Mouse (Mus musculus): ENCODE data around the gene Mosmo. TPM values are rescaled to one million over a fixed set of nuclear protein-coding genes. Genes with fewer than 3 reads are reported as not detected.
"Not testable (repeated sequence)": the region's sequence is repeated elsewhere in the genome, so short reads cannot be mapped to it uniquely, and the experiment has no call there.

Gene Mosmo
- total RNA-seq, 4 experiments from 2014 or later, result 43.3 to 54.1 (median 52.1) TPM

DNA sequence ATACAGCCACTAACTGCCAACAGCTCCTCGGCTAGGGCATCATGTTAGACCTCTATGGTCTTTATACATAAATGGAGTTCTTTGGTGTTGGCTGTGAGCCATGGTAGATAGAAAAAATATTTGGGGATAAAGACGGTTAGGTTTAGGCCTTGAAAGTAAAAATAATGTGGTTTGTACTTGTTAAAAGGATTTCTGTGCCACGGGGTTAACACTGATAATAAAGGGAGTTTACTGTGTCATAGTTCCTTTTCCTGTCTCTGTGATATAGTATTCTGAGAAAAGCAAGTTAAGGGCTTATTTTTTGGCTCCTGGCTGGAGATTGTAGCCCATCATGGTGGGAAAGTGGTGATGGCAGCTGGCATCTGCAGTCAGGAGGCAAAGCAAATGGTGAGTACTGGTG is 26.5 kb downstream of the Mosmo start:
- no peak for DNase-seq

GRCm38 (mm10) chr7:120712071-120712470 is 34.7 kb downstream of the Mosmo start:
- no peak for DNase-seq

GRCm38 (mm10) chr7:120713225-120713624 is 35.8 kb downstream of the Mosmo start:
- no peak for DNase-seq

- DNase-seq, result not testable (repeated sequence)
Observed at GRCm38 (mm10) chr7:120713951-120714350, 36.5 kb downstream of the Mosmo start.

DNA sequence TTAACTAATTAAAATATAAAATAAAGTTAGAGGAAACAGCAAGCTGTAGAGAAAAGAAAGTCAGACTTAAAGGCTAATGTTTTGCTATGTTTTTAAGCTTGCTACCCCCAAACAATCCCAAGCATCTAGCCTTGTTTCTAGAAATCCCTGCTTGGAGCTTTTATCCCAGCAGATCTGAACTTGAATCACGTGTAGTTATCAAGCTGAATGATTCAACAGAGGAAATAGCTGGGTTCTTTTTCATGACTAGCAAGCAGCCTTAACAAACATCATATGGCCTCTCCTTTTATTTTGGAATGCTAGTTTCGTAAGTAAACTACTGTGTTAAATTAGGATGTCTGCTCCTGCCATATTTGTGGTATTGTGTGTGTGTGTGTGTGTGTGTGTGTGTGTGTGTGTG is 39.8 kb downstream of the Mosmo start:
- no peak for DNase-seq

DNA sequence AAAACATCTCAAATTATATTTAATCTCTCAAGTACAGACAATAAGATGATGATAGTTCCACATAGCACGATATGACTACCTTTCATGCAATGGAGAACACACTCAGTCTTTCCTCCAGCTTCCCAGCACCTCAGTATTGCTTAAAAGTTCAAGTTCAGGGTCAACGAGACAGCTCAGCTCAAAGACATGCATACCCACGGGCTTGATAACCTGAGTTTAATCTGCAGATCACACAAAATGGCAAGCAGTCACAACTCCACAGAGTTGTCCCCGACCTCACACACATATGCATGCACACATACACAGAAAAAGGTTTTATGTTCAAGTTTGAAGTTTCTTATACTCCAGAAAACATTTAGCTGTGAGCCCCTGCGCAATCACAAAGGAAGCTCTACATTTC is 43.6 kb downstream of the Mosmo start:
- peak; percentile 29 for DNase-seq

- peak; percentile 73 for DNase-seq
Observed at GRCm38 (mm10) chr7:120721456-120721855, 44.0 kb downstream of the Mosmo start.

GRCm38 (mm10) chr7:120722063-120722462 is 44.6 kb downstream of the Mosmo start:
- DNase-seq, result no peak

- DNase-seq, result no peak
Observed at GRCm38 (mm10) chr7:120722839-120723278, 45.4 kb downstream of the Mosmo start.

DNA sequence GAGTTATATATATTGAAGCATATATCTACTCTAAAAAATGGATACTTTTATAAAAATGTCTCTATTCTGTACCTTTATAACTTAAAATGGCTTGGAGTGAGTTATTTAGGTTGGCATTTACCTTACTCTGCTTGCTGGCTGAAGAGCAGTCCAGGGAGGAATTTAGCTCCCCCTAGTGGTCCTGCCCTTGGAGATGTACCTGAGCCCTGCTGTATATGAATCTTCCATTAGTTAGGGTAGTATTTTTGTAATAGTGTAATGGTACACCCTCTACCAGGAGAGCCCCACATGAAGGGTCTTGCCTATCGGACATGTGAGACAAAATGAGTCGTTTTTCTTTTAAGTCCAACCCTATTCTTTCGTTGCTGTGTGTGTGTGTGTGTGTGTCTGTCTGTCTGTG is 50.2 kb downstream of the Mosmo start:
- no peak for DNase-seq

- no peak for DNase-seq
Observed at GRCm38 (mm10) chr7:120729635-120730034, 52.2 kb downstream of the Mosmo start.

DNA sequence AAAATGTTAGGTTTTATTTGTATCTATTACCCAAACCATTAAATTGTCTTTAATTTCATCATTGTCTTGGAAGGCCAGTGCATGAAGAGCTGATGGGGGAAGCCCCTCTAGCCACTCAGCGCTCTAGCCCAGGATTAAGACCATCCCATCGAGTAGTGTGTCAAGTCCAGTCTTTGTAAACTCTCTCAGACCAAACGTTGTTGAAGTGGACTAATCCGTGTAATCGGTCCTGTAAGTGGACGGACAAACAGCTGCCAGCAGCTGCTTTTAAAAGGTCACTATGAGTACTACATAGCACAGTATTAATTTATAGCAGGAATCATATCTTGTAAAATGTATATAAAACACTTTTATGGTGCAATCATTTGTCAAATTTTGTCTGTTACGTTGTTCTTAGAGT is 55.5 kb downstream of the Mosmo start:
- DNase-seq, result no peak

GRCm38 (mm10) chr7:120739018-120739417 is 61.6 kb downstream of the Mosmo start, which contains the start of gene Vwa3a:
Gene Vwa3a (plus strand): TSS chr7:120739318.
- DNase-seq, result no peak

DNA sequence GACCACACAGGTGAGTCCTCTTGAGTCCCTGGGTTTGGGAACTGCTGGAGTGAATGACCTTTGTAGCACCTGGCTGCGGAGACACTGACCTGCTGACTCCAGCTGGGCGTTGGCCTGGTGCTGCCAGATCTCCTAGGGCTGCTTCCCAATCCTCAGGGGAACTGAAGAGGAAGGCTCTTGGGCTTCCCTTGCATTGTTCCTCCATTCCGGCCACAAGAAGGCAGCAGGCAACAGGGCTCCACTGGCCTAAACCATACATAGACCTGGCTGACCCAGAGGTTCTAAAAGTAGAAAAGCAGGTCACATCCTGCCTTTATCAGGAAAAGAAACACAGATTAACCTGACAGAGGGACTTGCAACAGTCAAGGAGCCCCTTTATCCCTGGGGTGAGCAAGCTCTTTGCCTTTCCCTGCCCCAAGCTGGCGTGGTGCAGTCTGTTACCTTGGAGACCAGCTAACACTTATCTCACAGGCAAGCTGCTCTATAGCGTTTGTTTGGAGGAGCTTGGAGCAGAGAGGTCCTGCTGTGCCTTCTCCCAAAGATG is 62.2 kb downstream of the Mosmo start:
- DNase-seq, result no peak

GRCm38 (mm10) chr7:120743366-120744351 is 66.2 kb downstream of the Mosmo start:
- DNase-seq, result no peak

DNA sequence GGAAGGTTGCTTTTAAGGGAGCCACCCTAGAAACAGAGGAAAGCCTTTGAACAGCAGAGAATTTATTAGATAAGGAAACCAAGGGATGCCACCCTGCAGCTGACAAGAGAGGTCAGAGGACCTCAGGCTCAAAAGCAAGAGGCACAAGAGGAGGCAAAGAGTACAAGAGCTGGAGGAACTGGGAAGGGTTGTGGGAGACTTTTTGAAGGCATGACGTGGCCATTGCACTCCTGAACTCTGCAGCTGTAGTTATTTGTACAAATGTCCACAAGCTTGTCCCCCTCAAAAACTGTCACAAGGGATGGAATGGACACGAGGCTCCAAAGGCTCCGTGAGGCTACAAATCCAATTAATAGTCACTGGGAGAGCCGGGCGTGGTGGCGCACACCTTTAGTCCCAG is 67.2 kb downstream of the Mosmo start:
- no peak for DNase-seq

GRCm38 (mm10) chr7:120746029-120746428 is 68.6 kb downstream of the Mosmo start:
- no peak for DNase-seq

DNA sequence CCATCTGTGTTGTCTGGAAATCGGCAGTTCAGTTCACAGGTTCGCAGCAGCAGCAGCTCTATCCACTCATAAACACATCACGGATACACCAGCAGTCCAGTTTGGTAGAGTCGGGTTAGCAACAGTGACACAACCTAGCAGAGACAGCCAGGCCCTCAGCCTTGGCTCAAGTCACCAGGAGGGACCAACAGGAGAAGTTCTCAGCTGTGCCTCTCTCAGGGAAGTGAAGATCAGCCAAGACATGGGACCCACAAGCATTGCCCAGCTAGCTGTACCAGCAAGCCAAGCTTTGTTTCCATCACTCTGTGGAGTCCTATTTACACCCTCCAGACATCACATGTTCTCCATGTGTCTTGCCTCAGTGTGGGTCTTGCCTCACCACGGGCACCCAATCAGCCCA is 69.4 kb downstream of the Mosmo start:
- DNase-seq, result no peak

GRCm38 (mm10) chr7:120748478-120748877 is 71.1 kb downstream of the Mosmo start:
- DNase-seq, result no peak

- no peak for DNase-seq
Observed at GRCm38 (mm10) chr7:120751330-120751729, 73.9 kb downstream of the Mosmo start.

GRCm38 (mm10) chr7:120751906-120752305 is 74.5 kb downstream of the Mosmo start:
- DNase-seq, result no peak

GRCm38 (mm10) chr7:120754671-120755070 is 77.3 kb downstream of the Mosmo start:
- DNase-seq, result peak; percentile 50

DNA sequence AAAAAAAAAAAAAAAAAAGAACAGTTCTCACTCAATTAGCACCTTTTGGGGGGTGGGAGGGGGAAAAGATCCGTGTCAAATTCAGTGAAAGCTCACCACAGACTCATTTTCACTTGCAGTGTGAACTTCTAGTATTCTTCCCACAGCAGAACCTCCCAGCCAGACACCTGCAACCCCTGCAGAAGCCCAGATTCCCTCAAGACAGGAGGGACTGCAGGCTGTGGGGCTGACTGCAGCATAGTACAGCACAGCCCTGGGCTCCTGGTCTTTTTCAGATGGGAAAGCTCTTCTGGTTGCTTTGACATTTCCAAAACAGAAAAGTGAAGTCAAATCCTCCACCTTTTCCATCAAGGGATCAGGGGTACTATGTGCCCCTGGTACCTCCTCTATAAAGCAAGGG is 90.0 kb downstream of the Mosmo start:
- DNase-seq, result no peak

DNA sequence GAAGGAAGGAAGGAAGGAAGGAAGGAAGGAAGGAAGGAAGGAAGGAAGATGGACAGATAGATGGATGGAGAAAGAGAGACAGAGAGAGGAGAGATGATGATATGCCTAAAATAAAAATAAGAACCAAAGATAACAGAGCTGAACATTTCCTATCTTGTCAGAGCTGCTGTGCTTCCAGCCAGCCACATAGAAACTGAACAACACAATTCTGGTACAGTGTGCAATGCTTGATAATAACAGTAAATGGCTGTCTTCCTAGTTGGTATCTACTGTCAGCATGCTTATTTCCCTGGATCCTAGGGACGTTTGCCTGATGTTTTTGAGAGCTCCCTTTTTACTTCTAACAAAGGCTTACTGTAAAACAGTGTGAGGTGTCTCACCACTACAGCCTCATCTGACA is 94.0 kb downstream of the Mosmo start:
- no peak for DNase-seq
